Mouse (Mus musculus): ENCODE measurements around the gene Snrnp35.

- no peak for TF ChIP-seq POLR2A (IDR thresholded peaks at IDR 0.05; ENCODE audit: control insufficient read depth, extremely low read depth, insufficient read depth, low read length, poor library complexity)
- TF ChIP-seq CTCF (IDR thresholded peaks at IDR 0.05; ENCODE audit: borderline replicate concordance, control insufficient read depth, extremely low read depth, insufficient read depth, low read length, poor library complexity), result no peak
These were observed 2.8 kb upstream of the Snrnp35 start for GRCm38 (mm10) chr5:124480119-124480518.

All from thymus, adult 2 months (tissue).